Mouse (Mus musculus) frontal cortex, postnatal 14 days (tissue): ENCODE data around the gene Gnptab.

Experiments
- DNase-seq, 2 experiments: peaks; one replicate each; pipeline ENCODE4 v3.0.0; 2022; ENCODE audit warnings: low spot score in 2 of 2

Gene Gnptab

DNA sequence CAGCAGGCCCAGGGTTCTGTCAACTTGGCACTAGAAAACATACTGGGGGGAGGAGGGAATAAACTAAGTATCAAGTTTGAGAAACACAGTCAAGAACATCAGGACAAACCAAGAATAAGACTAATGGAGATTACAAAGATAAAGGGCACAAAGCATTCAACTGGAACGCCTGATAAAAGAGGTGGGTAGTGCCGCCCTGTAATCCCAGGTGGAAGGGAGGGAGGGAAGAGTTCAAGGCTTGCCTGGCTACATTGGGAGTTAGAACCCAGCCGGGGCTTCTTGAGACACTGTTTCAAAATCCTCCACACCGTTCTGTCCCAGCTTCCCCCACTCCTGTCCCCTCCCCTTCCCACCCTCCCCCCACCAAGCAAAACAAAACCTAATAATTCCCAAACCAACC lies 1.3 kb upstream of the Gnptab start:
- DNase-seq = no peak

DNA sequence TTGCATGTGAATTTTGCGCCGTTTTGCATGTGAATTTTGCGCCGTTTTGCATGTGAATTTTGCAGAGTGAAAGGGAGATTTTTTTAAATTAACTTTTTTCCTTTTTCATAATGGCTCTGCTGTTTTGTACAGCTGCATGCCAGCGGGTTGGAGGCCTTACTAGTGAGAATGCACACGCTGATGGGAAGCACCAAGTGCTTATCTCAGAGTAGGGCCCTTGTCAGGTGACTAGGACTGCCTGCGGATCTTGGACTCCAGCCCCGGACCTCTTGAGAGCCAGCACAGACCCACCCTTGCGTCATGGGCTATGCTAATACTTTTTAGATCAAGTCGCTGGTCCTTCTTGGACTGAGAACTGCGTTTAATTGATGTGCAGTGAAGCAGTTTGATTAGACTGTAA lies 1.1 kb downstream of the Gnptab start:
- peak in 1 of 2 experiments; percentile 18 for DNase-seq

- no peak for DNase-seq
These were observed 1.6 kb downstream of the Gnptab start for GRCm38 (mm10) chr10:88380430-88381060.

GRCm38 (mm10) chr10:88381286-88381685 lies 2.4 kb downstream of the Gnptab start:
- DNase-seq = no peak

- DNase-seq = no peak
These were observed 3.1 kb downstream of the Gnptab start for GRCm38 (mm10) chr10:88382009-88382408.

DNA sequence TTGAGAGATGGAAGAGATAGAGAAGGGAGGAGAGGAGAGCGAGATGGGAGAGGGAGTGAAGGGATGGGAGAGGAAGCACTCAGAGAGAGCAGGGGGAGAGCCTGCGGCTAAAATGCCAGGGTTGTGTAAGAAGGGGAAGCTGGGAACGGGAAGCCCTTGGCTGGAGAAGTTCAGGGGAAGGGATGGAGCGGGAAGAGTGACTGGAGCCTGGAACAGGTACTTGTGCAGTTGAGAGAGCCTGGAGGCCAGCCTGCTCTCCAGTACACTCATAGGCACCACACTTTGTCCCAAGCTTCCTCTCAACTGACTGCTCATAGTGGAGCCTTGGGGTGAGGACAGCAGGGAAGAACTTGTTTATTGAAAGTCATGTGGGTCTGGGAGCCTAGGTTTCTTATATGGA lies 4.5 kb downstream of the Gnptab start:
- DNase-seq = no peak

DNA sequence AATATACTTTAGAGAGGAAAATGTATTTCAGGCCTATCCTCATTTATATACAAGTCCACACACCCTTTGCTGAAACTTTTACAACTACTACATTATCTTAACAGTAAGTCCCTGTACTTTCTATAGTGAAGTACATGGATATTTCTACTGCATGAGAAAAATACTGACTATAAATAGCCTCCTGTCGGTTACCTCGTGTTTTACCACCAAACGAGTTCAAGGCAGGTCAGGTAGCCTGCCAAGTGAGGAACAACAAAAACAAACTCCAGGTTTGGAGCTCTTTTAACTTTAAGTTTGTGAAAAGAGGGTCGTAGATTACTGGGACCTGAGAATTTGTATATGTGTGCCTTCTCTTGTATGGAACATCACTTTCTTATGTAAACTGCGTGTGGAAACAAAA lies 5.1 kb downstream of the Gnptab start:
- DNase-seq = no peak

GRCm38 (mm10) chr10:88385290-88385689 lies 6.4 kb downstream of the Gnptab start:
- no peak for DNase-seq

- no peak for DNase-seq
These were observed 6.8 kb downstream of the Gnptab start for GRCm38 (mm10) chr10:88385758-88386157.

GRCm38 (mm10) chr10:88386251-88386650 lies 7.3 kb downstream of the Gnptab start:
- DNase-seq = no peak

DNA sequence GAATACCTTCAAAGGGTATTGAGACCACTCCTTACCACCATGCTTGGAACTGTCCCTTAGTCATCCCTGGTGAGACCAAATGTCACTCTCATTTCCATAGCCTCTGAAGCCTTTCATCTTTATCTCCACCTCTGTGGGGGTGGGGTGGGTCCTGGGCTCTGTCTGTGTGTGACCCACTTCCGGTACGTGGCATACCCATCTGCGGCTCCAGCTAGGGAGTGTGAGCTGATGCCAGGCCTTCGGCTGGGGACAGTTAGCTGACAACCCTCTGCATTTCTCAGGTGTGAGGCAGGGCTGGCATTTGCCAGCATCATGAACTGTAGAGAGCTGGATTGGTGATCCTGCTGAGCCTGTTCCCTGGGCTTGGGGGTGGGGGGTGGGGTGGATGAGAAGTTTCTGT lies 10.6 kb downstream of the Gnptab start:
- DNase-seq = no peak

DNA sequence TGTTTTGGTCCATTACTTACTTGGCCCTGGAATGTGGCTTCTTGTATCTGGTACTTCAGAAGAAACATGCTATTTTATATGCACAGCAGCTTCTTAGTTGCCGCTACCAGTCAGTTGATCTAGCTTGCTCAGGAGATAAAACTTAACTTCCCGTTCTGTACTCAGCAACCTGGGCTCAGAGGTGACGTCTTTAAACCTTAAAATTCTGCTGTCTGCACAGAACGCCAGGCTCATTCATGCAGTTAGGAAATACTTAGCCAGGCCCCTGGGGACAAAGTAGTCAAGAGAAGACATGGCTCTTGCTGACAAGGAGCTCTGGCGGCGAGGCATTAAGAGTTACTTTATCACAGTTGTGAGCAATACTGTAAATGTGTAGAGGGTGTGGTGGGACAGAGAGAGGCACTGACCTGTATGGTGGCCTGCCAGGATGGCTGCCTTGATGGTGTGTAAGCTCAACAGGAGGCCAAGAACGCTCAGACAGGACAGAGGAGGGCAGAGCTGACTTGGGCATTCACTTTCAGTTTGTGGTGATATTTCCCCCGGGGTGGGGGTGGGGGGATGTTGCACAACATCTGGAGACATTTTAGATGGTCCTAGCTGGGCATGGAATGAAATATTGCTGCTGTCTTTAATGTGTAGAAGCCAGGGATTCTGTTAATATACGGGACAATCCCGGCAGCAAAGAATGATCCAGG lies 11.3 kb downstream of the Gnptab start:
- DNase-seq = no peak

- no peak for DNase-seq
These were observed 12.6 kb downstream of the Gnptab start for GRCm38 (mm10) chr10:88391495-88391894.

DNA sequence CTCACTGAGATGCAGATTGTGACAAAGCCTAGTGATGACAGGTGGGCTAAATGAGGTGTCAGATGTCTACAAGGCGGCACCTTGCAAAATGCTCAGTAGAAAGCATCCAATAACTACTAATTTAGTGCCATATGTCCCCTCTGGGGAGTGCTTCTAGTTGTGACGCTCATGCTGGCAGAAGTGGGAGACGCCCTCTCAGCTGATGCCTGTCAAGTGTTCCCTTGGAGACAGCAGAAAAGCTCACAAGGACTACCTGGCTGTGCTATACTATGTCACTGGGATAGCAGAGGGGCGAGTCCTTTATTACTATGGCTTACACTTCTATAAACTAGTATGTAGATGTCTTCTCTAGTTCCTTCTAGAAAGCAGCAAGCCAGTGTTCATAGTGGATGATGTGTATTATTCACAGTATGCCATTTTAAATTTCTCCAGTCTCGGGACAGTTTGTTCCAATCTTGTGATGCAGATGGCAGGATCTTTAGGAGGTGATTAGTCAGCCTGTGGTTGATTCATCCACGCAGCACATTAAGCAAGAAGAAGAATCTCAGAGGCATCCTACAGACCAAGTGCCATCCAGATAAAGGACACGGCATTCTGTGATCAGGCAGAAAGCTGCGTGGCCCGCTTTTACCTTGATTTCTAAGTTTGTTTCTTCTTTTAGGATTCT lies 13.4 kb downstream of the Gnptab start:
- no peak for DNase-seq

DNA sequence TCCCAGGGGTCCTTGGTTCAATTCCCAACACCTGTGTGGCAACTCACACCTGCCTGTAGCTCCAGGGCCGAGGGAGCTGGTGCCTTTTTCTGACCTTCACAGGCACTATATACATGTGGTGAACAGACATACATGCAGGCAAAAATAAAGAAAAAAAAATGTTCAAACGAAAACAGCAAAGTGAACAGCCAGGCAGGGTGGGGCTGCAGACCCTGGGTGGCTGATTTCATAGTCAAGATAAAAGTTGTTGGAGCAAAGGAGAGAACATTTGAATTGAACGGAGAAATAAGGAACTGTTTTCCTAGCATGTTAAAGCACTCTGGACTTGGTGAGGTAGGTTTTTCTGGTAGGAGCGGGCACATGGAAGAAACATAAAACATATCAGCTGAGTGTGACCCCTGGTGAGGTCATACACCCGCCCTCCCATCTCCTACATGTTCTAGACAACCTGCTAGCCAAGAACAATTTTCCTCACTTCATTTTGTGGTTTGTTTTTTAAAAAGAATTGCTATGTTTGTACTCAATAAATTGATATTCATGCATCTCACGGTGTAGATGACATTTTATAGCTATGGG lies 19.8 kb downstream of the Gnptab start:
- DNase-seq = no peak

- no peak for DNase-seq
These were observed 20.3 kb downstream of the Gnptab start for GRCm38 (mm10) chr10:88399271-88399670.

- no peak for DNase-seq
These were observed 24.1 kb downstream of the Gnptab start for GRCm38 (mm10) chr10:88403021-88403420.

- DNase-seq = no peak
These were observed 25.3 kb downstream of the Gnptab start for GRCm38 (mm10) chr10:88404220-88404619.

- no peak for DNase-seq
These were observed 26.9 kb downstream of the Gnptab start for GRCm38 (mm10) chr10:88405812-88406211.

DNA sequence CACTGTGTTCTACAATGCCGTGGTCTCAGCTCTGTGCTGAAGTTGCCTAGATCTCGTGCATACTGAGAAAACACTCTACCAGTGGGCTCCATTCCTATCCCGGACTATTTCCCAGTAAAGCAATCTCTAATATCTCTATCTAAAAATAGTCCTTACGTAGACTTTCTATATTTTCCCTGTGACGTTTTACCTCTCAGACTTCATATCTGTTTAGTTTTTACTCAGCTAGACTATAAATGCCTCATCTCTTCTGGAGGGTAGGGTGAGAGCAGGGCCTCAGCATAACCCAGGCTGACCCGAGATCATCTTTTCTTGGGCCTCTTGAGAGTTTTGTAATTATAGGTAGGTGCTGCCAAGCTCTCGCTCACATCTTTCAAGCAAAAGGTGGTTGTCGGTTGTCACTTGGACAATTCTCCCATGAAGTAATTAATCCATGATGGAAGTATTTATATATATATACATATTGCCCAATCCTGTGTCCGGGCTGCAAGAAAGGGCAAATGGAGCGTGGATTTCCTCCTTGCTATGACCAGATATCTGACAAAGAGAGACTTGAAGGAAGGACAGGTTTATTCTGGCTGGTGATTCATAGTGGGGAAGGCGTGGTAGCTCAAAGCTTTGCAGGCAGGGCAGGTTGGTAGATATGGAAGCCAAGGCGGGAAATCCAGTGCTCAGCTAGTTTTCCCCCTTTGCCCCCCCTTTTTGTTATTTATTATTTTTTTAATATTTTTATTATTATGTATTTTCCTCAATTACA lies 29.1 kb downstream of the Gnptab start:
- no peak for DNase-seq

DNA sequence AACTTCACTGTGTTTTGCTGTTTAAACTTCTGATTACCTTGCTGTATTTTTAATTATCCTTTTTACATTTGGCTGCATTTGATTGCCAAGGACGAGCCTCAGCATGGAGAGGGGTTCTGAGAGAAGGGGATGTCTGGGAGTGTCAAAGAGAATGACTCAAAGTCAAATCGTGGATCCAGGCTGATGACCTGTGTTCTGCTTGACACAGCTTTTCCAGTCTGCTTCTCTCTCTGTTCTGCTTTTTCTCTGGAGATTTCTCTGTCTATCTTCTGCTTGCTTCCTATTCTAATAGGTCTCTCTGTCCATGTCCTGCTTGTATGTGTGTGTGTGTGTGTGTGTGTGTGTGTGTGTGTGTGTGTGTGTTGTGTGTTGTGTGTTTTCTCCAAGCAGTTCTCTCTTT lies 30.8 kb downstream of the Gnptab start:
- no peak for DNase-seq
